Comparison of ENCODE assay signal across 9 mouse cellular contexts in genomic region chr3:109309317-109310265, GRCm38 (mm10). TPM values are rescaled to one million over a fixed set of nuclear protein-coding genes. Genes with fewer than 3 reads are reported as not detected.
DNase-seq lines count a peak whose midpoint lies in the region; ATAC-seq lines count a peak whose summit lies in the region.
"Had no signal": no experiment of that assay in that cellular context is flagged by ENCODE, and none has a peak within 500 bp of the region (broad histone marks: within the 10 kb centered on the region; RNA-seq: fewer than 3 reads in every experiment).

No protein-coding gene starts in this region.

- H3K9ac ChIP-seq in embryonic facial prominence, embryonic 13.5 days = no peak overlapping the region
- no peak overlapping the region for H3K9ac ChIP-seq in heart, embryonic 15.5 days
- no peak overlapping the region for H3K9ac ChIP-seq in limb, embryonic 11.5 days (ENCODE audit: low read length)
- H3K9ac ChIP-seq in midbrain, embryonic 13.5 days (replicated peaks) = no peak overlapping the region
- H3K9ac ChIP-seq: neural tube, embryonic 15.5 days had no signal

- WGBS in embryonic facial prominence, embryonic 13.5 days = 66% methylated on average over 18 of the region's 18 CpGs
- WGBS in heart, embryonic 15.5 days = 55% methylated on average over 18 of the region's 18 CpGs
- 77% methylated on average over 18 of the region's 18 CpGs for WGBS in limb, embryonic 11.5 days
- whole genome bisulfite sequencing in midbrain, embryonic 13.5 days = 92% methylated on average over 18 of the region's 18 CpGs

- peaks cover 18% of the 10 kb centered on the region for H3K4me1 ChIP-seq in embryonic facial prominence, embryonic 13.5 days
- H3K4me1 ChIP-seq in heart, embryonic 15.5 days (replicated peaks) = peaks cover 12% of the 10 kb centered on the region
- no peaks in the 10 kb centered on the region for H3K4me1 ChIP-seq in limb, embryonic 11.5 days (ENCODE audit: control insufficient read depth, insufficient read depth, low read length)
- H3K4me1 ChIP-seq in midbrain, embryonic 13.5 days (replicated peaks) = no peaks in the 10 kb centered on the region; the same call in 1 of the 2 replicates

- H3K4me3 ChIP-seq in embryonic facial prominence, embryonic 13.5 days = no peak overlapping the region
- H3K4me3 ChIP-seq in heart, embryonic 15.5 days = no peak overlapping the region
- no peak overlapping the region for H3K4me3 ChIP-seq in limb, embryonic 11.5 days (ENCODE audit: low read depth, low read length)
- H3K4me3 ChIP-seq in midbrain, embryonic 13.5 days (replicated peaks) = no peak overlapping the region
- H3K4me3 ChIP-seq: neural tube, embryonic 15.5 days had no signal

- no peaks in the 10 kb centered on the region for H3K36me3 ChIP-seq in embryonic facial prominence, embryonic 13.5 days
- H3K36me3 ChIP-seq in heart, embryonic 15.5 days = no peaks in the 10 kb centered on the region
- no peaks in the 10 kb centered on the region for H3K36me3 ChIP-seq in limb, embryonic 11.5 days (ENCODE audit: control insufficient read depth, insufficient read depth, low read length)
- H3K36me3 ChIP-seq in midbrain, embryonic 13.5 days = no peaks in the 10 kb centered on the region
- H3K36me3 ChIP-seq: neural tube, embryonic 15.5 days had no signal

- ATAC-seq in embryonic facial prominence, embryonic 13.5 days (ENCODE audit: insufficient number of reproducible peaks, insufficient read depth, low FRiP score, low TSS enrichment, low read depth) = no peak
- ATAC-seq in heart, embryonic 15.5 days (replicated peaks; ENCODE audit: insufficient number of reproducible peaks, insufficient read depth, low FRiP score, low read depth) = peak; percentile 53; the same call in 1 of the 2 replicates
- peak; percentile 68; the same call in 1 of the 2 replicates for ATAC-seq in limb, embryonic 11.5 days (ENCODE audit: insufficient number of reproducible peaks, low FRiP score, low TSS enrichment, low read depth)
- no peak for ATAC-seq in midbrain, embryonic 13.5 days

- H3K4me2 ChIP-seq in embryonic facial prominence, embryonic 13.5 days = no peak overlapping the region
- peak overlapping the region; percentile 4; the same call in 1 of the 2 replicates for H3K4me2 ChIP-seq in heart, embryonic 15.5 days
- no peak overlapping the region for H3K4me2 ChIP-seq in limb, embryonic 11.5 days (ENCODE audit: low read depth, severe bottlenecking)
- no peak overlapping the region for H3K4me2 ChIP-seq in midbrain, embryonic 13.5 days (replicated peaks)
- H3K4me2 ChIP-seq: neural tube, embryonic 15.5 days had no signal

- DNase-seq in adrenal gland, adult (ENCODE audit: inconsistent age in 2 of 2, low spot score in 1 of 2) = peak; percentile 6 to 26
- no peak for DNase-seq in adrenal gland, postnatal 25 days
- peak; percentile 31 for DNase-seq in limb, embryonic 11.5 days (ENCODE audit: low spot score)
- DNase-seq in left cerebral cortex, adult 9 months (ENCODE audit: low spot score in 2 of 2) = no peak
- DNase-seq in c-Kit-positive CD71-positive TER-119-positive erythroid progenitor cells, embryonic 14.5 days (ENCODE audit: low spot score) = no peak

- H3K27me3 ChIP-seq in embryonic facial prominence, embryonic 13.5 days = no peaks in the 10 kb centered on the region
- no peaks in the 10 kb centered on the region for H3K27me3 ChIP-seq in heart, embryonic 15.5 days
- H3K27me3 ChIP-seq in limb, embryonic 11.5 days (ENCODE audit: control insufficient read depth, insufficient read depth, low read length) = no peaks in the 10 kb centered on the region
- no peaks in the 10 kb centered on the region for H3K27me3 ChIP-seq in midbrain, embryonic 13.5 days
- H3K27me3 ChIP-seq: neural tube, embryonic 15.5 days had no signal

- H3K9me3 ChIP-seq in embryonic facial prominence, embryonic 13.5 days = no peaks in the 10 kb centered on the region
- no peaks in the 10 kb centered on the region for H3K9me3 ChIP-seq in heart, embryonic 15.5 days (replicated peaks)
- H3K9me3 ChIP-seq in limb, embryonic 11.5 days (ENCODE audit: control insufficient read depth, low read length) = no peaks in the 10 kb centered on the region
- no peaks in the 10 kb centered on the region for H3K9me3 ChIP-seq in midbrain, embryonic 13.5 days
- H3K9me3 ChIP-seq: neural tube, embryonic 15.5 days had no signal

- peak overlapping the region; percentile 18; the same call in 1 of the 2 replicates for H3K27ac ChIP-seq in embryonic facial prominence, embryonic 13.5 days
- H3K27ac ChIP-seq in heart, embryonic 15.5 days = peak overlapping the region; percentile 18; the same call in 1 of the 2 replicates
- no peak overlapping the region for H3K27ac ChIP-seq in limb, embryonic 11.5 days (replicated peaks; ENCODE audit: low read depth, low read length)
- no peak overlapping the region for H3K27ac ChIP-seq in midbrain, embryonic 13.5 days
- H3K27ac ChIP-seq: neural tube, embryonic 15.5 days had no signal

RNA-seq across cellular contexts. Expression of gene Vav3, which starts 30.9 kb away (rescaled TPM):
- 2.8 and 4.4 TPM in 2 replicates for total RNA-seq in adrenal gland, postnatal 25 days (2021)
- 13.8 and 15.6 TPM in 2 replicates for polyA plus RNA-seq in embryonic facial prominence, embryonic 13.5 days (2015; fragmentation: Nextera tagmentation; extraction: Ambion mirVana)
- polyA plus RNA-seq in heart, embryonic 15.5 days (2015; fragmentation: Nextera tagmentation; extraction: Ambion mirVana) = 7.4 and 9.6 TPM in 2 replicates
- polyA plus RNA-seq in limb, embryonic 11.5 days (2014; fragmentation: Nextera tagmentation; extraction: Ambion mirVana) = 3.3 and 3.4 TPM in 2 replicates
- 32.6 TPM in 2 replicates for polyA plus RNA-seq in midbrain, embryonic 13.5 days (2015; fragmentation: Nextera tagmentation; extraction: Ambion mirVana)

Comparison
In these comparisons a context has a peak if more than half of its experiments do, and no peak if none do; other contexts are left out.
1. DNase-seq: peak in adrenal gland, adult (2 of 2) and limb, embryonic 11.5 days (single experiment); none in adrenal gland, postnatal 25 days (single experiment), left cerebral cortex, adult 9 months (0 of 2) and c-Kit-positive CD71-positive TER-119-positive erythroid progenitor cells, embryonic 14.5 days (single experiment).
2. ATAC-seq: peak in heart, embryonic 15.5 days (single experiment) and limb, embryonic 11.5 days (single experiment); none in embryonic facial prominence, embryonic 13.5 days (single experiment) and midbrain, embryonic 13.5 days (single experiment).
3. H3K27ac ChIP-seq: peak in embryonic facial prominence, embryonic 13.5 days (single experiment) and heart, embryonic 15.5 days (single experiment); none in limb, embryonic 11.5 days (single experiment) and midbrain, embryonic 13.5 days (single experiment).